Mouse (Mus musculus) NIH3T3 (cell line): ENCODE data around the gene Tmem246.
A peak's percentile ranks its signal among the peaks of the same experiment; 100 is the strongest.
"Not testable (repeated sequence)": the region's sequence is repeated elsewhere in the genome, so short reads cannot be mapped to it uniquely, and the experiment has no call there.

Source experiments
- DNase-seq: peaks from one replicate; pipeline ENCODE4 v3.0.0-alpha.2; 2012; ENCODE audit warnings: low read depth

Gene Tmem246

GRCm38 (mm10) chr4:49597183-49598100, at the start of gene Tmem246:
TSS of gene Tmem246 (minus strand) at chr4:49597876.
- DNase-seq, result no peak

- DNase-seq, result no peak
Observed at GRCm38 (mm10) chr4:49639913-49640312, 42.2 kb upstream of the Tmem246 start.

GRCm38 (mm10) chr4:49637821-49638220, 40.1 kb upstream of the Tmem246 start:
- DNase-seq, result no peak

DNA sequence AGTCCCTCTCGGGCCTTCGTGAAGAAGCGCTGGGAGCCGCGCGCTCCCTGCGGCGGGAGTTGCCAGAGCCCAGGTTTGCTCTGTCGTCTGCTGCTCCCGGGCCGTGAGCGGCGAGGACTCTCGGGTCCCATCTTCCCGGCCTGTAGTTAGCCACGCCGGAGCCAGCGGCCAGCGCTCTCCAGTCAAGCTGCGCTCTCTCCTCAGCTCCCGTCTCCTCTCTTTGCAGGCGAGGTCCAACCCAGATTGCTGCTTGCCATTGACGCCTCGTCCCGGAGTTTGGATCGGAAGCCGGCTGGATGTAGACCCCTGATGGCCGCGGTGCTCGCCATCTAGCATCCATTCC, 34.4 kb upstream of the Tmem246 start:
- DNase-seq, result no peak

- DNase-seq, result peak; percentile 95
Observed at GRCm38 (mm10) chr4:49631319-49632138, 33.9 kb upstream of the Tmem246 start, which contains the start of gene Rnf20. TSS of gene Rnf20 (plus strand) at chr4:49632006.

- DNase-seq, result peak; percentile 4
Observed at GRCm38 (mm10) chr4:49628941-49629340, 31.3 kb upstream of the Tmem246 start.

GRCm38 (mm10) chr4:49626973-49627372, 29.3 kb upstream of the Tmem246 start:
- DNase-seq, result peak; percentile 86

DNA sequence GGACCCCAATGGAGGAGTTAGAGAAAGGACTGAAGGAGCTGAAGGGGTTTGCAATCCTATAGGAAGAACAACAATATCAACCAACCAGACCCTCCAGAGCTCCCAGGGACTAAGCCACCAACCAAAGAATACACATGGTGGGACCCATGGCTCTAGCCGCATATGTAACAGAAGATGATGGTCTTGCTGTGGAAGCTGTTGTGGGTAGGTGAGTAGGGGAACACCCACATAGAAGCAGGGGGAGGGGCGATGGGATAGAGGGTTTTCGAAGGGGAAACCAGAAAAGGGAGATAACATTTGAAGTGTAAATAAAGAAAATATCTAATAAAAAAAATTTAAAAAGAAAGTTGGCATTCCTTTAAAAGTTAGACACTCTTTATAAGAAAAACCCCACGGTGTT, 27.3 kb upstream of the Tmem246 start:
- not testable (repeated sequence) for DNase-seq

DNA sequence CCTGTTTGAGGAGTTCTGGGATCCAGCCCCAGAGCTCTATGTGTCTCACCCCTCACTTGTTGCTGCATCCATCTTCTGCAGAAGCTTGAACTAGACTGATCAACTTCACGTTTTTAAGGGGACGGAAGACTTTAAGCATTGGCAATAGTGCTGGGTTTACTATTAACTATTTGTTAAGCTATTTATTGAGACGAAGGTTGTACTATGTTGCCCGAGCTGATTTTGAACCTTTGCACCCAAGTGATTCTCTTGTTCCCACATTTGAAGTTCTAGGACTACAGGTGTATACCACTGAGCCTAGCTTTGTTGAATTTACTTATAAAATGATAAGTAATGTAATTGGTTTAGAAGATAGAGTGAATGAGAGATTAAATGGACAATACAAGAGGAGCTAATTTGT, 26.2 kb upstream of the Tmem246 start:
- no peak for DNase-seq

- DNase-seq, result no peak
Observed at GRCm38 (mm10) chr4:49622272-49622671, 24.6 kb upstream of the Tmem246 start.

GRCm38 (mm10) chr4:49619861-49620260, 22.2 kb upstream of the Tmem246 start:
- DNase-seq, result not testable (repeated sequence)

GRCm38 (mm10) chr4:49616924-49617323, 19.2 kb upstream of the Tmem246 start:
- DNase-seq, result no peak

DNA sequence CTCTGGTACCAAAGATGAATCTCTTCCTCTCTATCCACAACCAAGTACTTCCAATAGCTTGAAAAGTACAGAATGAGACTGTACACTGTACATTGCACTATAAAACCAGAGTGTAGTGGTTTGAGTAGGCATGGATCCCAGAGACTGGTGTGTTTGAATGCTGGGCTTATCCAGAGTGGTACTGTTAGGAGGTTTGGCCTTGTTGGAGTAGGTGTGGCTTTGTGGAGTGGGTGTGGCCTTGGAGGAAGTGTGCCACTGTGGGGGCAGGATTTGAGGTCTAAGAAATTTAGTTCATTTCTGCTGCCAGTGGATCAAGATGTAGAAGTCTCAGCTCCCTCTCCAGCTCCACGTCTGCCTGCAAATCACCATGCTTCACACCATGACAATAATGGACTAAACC, 7.8 kb upstream of the Tmem246 start:
- no peak for DNase-seq

DNA sequence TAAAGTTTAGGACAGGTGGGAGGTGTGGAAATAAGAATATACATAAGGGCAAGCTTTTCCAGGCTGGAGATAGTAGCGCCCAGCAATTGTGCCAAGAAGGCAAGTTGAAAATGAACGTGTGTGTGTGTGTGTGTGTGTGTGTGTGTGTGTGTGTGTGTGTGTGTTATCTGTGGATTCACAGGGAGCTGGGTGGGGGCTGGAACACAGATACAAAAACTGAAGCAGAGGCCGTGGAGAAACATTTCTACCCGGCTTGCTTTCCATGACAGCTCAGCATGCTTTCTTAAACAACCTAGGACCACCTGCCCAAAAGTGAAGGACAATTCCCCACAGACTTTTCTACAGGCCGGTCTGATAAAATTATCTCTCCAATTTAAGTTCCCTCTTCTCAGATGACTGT, 6.9 kb upstream of the Tmem246 start:
- DNase-seq, result no peak

- DNase-seq, result no peak
Observed at GRCm38 (mm10) chr4:49604016-49604546, 6.4 kb upstream of the Tmem246 start.

- no peak for DNase-seq
Observed at GRCm38 (mm10) chr4:49603161-49603560, 5.5 kb upstream of the Tmem246 start.

DNA sequence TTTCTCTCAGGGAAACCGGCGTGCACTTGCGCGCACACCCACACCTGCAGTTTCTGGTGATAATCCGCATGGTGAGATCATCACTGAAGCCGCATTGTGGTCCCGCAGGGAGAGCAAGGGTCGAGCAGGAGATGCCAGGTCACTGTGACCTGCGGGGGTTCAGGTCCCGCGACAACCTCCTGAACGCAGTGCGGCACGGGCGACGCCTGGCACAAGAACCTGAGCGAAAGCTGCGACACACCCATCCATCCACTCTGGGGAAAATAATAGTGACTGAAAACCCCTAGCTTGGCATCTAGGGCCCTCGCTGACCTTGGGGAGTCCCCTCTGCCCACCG, 862 bp downstream of the Tmem246 start:
- no peak for DNase-seq

GRCm38 (mm10) chr4:49590152-49590551, 7.5 kb downstream of the Tmem246 start:
- DNase-seq, result no peak

DNA sequence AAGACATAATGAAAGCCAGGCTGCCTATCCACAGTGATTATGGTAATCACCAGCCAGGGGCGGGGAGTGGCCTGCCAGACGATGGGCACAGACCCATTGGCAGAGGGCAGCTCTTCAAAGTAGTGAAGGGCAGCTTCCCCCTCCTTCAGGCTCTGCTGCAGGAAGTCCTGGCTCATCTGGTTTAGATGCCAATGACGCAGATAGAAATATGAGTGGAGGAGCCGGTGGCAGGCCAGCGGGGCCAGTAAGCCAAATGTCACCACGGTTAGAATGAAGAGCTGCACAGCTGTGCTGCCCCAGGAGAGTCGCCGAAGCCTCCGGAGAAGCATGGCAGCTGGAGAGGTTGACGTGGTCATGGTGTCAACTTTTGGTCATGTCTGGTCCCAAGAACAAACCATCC, 10.9 kb downstream of the Tmem246 start:
- DNase-seq, result no peak

- peak; percentile 33 for DNase-seq
Observed at GRCm38 (mm10) chr4:49585524-49586101, 12.1 kb downstream of the Tmem246 start.

GRCm38 (mm10) chr4:49583965-49584831, 13.5 kb downstream of the Tmem246 start:
- peak; percentile 14 for DNase-seq
